Mouse (Mus musculus) G1E-ER4 (cell line): ENCODE measurements around the gene Rcbtb2. TPM values are rescaled to one million over a fixed set of nuclear protein-coding genes. Genes with fewer than 3 reads are reported as not detected.

Source experiments
- GATA1 ChIP-seq: IDR thresholded peaks from one replicate; pipeline ENCODE4 v1.8.0; 2012; ENCODE audit warnings: low read length, inconsistent platforms
- polyA plus RNA-seq: library from polyadenylated mRNA; stranded (reverse); fragments of >175 nt; gene quantifications from 2 replicates; pipeline ENCODE4 v1.2.3, GENCODE M21; 2012

Rcbtb2 gene
- polyA plus RNA-seq, 1 experiment = 26.3 TPM

DNA sequence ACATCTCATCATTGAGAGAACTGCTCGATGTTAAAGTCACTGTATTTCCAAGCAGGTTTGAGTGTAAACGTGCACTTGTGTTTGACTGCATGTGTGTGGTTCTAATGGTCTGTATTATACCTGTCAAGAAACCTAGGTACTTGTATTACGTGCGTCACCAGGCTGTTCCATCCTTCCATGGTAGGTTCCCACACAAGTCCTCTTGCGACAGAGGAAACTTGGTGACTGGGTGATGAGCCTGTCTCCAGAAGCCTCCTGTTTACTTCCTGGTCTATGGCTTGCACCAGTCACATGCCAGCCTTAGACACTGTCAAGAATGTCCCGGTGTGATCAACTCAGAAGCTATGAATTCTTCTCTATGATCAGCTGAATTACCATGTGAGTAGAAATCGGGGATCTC is 15.6 kb downstream of the Rcbtb2 start:
- no peak for TF ChIP-seq GATA1

DNA sequence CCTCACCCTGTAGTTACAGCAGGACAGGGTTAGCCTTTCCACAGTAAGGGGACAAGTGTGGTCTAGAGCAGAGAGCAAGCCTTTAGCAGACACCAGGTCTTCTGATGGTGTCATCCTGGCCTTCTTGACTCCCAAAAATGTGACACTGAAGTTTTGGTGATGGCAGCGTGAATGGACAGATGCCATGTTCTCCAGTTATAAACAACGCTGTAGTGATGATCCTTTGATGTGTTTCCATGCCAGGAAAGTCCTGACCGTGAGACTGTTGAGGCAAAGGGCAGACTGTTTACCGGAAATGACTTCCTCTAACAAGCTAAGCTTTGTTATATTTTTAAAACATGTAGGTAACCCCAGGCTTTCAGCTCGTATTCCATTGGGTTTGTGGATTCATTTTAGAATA is 17.0 kb downstream of the Rcbtb2 start:
- no peak for TF ChIP-seq GATA1

DNA sequence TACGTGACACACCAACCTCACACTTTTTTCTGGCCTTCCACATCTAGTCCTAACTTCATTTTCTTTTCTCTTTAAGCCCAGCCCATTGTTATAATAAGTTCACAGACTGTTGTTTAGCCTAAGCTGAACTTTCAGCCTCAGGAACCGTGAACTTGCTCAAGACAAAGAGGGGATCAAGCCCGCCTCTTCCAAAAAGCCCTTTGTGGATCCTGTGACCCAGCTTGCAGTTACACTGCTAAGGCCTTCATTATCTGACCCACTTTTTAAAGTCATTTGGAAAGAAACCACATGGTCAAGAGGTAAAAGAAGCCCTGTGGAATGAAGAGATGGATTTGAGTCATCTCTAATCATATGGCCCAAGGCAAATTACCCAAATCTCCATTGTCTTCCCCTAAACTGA is 19.0 kb downstream of the Rcbtb2 start:
- no peak for TF ChIP-seq GATA1

DNA sequence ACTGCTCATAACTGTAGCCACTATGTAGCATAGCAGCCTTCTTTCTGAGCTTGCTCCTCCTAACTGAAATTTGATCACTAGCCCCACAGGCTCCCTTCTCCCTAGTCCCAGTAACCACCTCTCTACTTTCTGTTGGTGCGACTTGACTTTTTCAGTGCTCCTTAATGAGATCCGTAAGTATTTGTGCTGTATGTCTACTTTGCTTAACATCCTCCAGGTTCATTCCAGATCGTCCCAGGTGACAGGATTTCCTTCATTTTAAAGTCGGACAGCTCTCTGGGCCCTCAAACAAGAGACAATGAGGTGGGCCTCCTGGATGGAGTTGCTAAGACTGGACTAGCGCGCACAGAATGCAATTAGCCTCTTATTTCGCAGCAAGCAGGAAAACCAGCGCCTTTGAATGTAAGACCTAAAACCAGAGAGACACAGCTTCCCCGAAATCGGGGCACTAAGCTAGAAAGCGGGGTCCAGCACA is 19.6 kb downstream of the Rcbtb2 start:
- TF ChIP-seq GATA1 = no peak

DNA sequence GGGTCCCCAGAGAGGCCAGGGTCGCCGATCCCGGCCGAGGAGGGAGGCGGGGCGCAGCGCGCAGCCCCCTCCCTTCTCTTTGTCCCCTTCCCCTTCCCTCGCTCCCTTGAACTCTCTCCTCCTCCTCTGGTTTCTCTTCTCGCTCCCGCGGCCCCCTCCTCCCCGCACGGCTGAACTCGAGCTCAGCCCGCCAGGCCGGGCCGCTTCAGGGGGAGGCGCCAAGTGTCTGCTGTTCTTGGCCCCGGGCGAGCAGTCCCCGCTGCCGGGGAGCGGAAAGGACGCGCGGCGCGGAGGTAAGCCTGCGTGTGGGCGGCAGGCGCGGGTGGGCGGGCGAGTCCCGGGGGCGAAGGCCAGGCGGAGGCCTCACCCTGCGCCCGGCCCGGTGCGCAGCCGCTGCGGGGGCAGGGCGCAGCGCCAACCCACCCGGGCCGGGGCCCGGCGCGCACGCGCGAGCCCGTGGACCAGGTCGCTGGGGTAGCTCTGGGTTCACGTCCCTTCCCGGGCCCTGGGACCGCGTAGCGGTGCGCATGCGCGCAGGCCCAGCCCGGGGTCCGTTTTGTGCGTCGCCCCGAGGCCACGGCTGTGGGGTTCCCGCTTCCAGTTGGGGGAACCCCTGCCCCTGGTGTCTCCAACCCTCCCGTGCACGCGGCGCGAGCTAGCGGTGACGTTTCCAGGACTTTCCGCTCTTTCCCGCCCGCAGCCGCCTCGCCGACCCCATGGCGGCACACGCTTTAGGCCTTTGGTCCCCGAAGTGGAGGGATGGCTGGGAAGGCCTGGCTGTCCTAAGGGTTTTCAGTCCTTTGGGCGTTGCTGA is 20.3 kb downstream of the Rcbtb2 start:
- no peak for TF ChIP-seq GATA1

DNA sequence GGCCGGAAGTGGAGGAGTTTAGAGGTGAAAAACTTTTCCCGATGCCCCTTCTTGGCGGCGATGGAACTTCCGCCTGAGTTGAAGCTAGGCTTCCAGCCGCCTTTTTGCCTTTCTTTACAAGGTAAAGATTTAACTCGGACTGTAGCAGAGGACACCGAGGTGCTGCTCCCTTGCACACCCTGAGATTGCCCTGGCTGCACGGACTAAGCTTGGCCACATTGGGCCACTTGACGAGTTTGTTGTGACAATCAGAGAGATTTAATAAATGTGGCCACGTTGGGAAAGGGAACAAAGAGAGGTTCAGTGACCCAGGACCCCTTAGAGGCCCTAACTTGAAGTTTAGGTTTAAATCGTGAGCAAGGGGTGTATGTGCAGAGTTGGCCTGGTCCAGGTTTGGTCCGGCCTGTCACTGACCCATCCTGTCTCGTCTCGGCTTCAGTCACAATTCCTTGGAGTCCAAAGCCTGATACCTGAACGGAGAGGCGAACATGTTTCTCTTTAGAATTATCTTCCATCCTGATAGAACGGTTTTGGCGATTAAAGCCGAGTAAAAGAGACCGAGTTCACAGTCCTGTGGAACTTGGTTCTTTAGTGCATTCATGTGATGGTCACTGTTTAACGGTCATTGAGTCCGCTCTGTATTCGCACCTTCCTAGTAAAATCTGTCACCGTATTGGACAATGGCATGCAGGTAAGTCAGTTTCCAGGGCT is 21.0 kb downstream of the Rcbtb2 start:
- no peak for TF ChIP-seq GATA1

DNA sequence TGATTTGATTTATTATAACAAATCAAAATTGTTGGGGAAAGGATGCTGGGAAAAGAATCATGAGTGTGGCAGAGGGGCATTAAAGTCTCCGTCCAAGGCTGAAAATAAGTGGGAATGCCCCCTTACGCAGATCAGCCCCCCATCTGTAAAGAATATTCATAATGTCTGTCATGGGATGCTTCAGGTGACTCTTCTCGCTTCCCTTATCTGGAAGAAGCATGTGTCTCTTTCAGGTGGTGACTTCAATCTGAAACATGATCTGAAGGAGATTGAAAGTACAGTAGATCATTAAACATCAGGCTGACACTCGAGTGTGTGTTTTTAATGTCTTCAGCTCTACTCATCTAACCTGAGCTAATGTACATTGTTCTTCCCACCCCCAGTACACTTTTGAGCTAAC is 22.7 kb downstream of the Rcbtb2 start:
- no peak for TF ChIP-seq GATA1

DNA sequence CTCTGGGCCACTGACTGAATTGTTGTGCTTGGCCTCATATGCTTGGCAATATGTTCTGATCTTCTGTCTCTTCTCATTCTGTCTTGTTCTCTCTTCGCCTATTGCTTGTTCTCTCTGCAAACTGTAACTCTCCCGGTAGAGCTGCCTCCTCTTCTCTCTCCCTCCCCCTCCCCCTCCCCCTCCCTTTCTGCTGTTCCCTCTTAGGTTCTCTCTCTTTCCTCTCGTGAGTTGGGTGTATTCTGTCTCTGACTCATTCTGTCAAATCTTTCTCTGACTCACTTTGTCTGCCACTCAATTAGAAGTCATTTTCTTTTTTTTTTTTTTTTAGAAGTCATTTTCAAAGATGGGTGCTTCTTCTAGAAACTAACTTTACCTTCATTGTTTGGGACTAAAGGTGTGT is 23.9 kb downstream of the Rcbtb2 start:
- no peak for TF ChIP-seq GATA1

DNA sequence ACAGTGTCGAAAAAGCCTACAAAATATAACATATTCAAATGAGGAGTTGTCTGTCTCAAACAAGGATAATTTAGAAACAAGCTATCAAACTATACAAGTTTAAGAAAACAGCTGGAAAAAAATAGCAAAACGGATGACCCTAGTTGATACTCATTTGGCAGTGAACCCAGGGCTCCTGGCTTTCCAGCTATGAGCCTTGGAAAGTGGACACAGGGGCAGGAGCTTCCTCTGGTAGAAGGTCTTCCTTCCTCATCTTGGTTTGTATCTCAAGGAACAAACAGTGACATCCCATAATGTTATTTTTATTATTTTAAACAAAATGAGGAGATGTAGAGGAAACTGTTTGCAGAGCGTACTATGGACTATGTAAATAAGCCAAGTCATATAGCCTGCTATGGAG is 25.3 kb downstream of the Rcbtb2 start:
- TF ChIP-seq GATA1 = no peak

DNA sequence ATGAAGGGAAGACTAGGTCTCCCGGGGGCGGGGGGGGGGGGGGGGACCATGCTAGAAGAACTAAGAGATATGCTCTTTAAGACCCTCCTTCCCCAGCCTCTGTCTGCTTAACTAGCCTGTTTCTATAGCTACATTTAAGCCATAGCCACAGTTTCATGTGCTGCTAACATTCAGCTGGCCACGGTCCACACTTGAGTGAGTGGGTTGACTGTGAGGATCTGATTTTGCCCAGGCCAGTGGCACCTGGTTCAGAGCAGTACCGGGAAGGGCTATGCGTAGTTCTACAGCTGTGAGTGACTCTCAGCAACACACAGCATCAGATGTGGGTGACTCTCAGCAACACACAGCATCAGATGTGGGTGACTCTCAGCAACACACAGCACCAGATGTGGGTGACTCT is 38.5 kb downstream of the Rcbtb2 start:
- TF ChIP-seq GATA1 = no peak

DNA sequence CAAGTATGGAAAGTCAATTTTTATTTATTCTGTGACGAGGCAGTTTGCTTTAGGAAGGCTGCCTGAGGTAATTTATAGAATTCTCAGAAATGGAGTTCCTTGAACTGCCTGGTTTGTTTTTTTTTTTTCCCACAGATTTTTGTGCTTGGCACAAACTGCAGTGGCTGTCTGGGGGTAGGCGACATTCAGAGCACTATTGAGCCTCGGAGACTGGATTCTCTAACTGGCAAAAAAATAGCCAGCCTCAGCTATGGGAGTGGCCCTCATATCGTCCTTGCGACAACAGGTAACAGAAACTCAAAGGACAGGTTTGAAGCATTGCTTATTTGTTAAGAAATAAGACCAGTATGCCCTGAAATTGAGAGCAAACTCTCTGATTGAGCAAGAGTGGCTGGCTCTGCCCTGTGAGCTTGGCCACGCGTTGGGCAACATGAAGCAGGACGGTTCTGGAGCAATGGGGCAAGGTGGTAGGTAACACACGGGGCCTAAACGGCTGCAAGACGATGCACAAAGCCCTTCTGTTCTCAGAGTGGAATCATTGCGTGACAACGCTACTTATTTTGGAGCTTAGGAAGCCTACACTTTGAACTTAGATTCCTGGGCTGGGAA is 39.5 kb downstream of the Rcbtb2 start:
- TF ChIP-seq GATA1 = no peak

DNA sequence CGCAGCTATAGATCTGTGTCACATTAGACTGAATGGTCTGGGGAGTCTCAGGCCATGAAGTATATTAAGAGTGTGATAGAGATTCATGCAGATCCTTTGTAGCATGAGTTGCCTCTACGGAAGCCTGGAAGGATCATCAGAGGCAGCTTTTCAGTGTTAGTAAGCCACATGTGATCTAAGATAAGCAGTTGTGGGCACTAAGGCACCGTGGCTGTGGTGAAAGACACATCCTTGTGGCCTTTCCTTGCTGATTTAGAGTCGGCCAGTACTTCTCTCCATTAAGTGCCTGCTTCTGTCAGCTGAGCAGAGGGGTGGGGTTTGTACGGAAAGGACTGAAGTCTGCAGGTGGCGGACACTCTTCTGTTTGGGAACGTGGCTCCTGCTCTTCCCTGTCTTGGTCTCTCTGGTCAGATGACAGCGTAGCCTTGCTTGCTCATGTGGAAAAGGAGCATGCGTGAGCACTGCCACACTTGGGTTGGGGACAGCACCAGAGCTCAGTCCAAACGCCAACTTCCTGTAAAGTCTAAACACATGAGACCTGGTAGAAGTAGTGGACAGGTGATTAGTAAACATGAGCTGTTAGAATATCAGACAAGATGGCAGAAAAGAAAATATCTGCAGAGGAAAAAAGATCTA is 40.6 kb downstream of the Rcbtb2 start:
- no peak for TF ChIP-seq GATA1

DNA sequence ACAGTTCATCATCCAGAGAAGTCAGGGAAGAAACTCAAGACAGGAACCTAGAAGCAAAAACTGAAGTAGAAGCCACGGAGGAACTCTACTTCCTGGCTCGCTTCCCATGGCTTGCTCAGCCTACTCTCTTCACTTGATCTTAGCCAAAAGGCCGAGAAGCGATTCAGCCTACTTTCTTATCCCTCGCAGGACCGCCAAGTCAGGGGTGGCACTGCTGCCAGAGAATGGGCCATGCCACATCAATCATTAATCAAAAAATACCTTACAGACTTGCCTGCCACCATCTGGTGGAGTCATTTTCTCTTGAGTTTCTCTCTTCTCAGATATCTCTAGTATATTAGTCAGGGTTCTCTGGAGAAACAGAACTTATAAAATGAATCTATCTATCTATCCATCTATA is 42.3 kb downstream of the Rcbtb2 start:
- TF ChIP-seq GATA1 = no peak

DNA sequence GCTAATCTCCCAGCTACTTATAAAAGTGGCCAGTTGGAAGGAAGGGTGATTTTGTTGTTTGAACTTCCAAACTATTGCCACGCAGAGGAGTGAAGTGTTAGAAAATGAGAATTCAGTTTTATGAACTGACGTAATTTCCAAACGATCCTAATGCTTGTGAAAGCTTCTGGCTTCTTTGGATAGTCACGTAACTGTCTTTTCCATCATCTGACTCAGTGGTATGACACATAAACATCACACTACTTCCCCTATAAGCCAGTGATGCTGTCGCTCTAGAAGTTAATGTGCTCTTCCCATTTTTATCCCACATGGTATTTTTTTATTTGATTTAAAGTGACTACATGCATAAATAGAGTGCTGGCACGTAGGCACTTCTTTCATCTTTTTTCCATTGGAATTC is 45.8 kb downstream of the Rcbtb2 start:
- TF ChIP-seq GATA1 = no peak

DNA sequence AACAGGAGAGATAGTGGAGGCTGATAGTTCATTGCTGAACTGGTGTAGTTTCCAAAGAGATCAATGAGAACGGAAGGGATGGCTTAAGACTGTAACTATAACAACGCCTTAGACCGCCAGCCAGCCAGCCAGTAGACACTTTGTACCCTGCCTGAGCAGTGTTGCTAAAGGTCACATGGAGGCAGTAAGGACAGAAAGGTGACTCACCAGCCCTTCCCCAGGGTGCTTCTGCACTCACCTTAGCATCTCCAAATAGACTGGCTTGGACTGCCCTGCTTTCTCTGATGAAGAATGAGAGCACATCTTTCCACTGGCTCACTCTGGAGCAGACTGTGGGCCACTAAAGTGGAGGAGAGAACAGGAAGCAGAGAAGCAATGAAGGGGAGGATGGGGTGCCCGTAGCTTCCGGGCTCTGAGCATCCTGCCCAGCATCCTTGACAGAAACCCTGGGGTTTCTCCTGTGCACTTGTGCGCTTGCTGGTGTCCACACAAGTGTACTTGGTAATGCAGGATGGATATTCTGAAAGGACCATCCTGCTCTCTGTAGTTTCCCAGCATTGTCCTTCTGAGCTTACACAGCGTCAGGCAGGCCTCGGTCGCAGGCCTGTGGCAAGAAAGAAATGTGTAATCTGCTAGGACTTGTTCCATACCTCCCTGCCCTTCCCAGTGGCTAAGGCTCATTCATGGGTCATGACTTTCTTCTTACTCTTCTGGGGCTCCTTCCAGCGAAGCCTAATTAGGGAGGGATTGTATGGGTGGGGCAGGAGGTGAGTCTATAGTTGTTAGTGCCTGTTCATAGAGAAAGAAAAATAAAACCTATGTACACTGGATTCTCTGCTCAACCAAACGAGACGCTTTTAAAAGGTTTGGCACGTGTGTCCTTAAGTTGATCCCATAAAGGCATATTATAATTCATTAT is 47.3 kb downstream of the Rcbtb2 start:
- TF ChIP-seq GATA1 = no peak
